Mouse (Mus musculus): ENCODE measurements around the gene Timm22.

The Timm22 gene

GRCm38 (mm10) chr11:76406702-76407583 lies at the start of gene Timm22:
TSS of gene Timm22 (plus strand) at chr11:76406952.
- DNase-seq (ENCODE audit: low read depth, low spot score): peak; percentile 99

GRCm38 (mm10) chr11:76357464-76357863 lies 49.3 kb upstream of the Timm22 start:
- DNase-seq (ENCODE audit: low read depth, low spot score): no peak

GRCm38 (mm10) chr11:76358628-76359320 lies 48.0 kb upstream of the Timm22 start:
- DNase-seq (ENCODE audit: low read depth, low spot score): no peak

GRCm38 (mm10) chr11:76360255-76360654 lies 46.5 kb upstream of the Timm22 start:
- no peak for DNase-seq (ENCODE audit: low read depth, low spot score)

GRCm38 (mm10) chr11:76361422-76361821 lies 45.3 kb upstream of the Timm22 start:
- no peak for DNase-seq (ENCODE audit: low read depth, low spot score)

GRCm38 (mm10) chr11:76363178-76363577 lies 43.6 kb upstream of the Timm22 start:
- DNase-seq (ENCODE audit: low read depth, low spot score): no peak

GRCm38 (mm10) chr11:76363636-76364035 lies 43.1 kb upstream of the Timm22 start:
- no peak for DNase-seq (ENCODE audit: low read depth, low spot score)

GRCm38 (mm10) chr11:76364038-76364437 lies 42.7 kb upstream of the Timm22 start:
- DNase-seq (ENCODE audit: low read depth, low spot score): no peak

GRCm38 (mm10) chr11:76366720-76367119 lies 40.0 kb upstream of the Timm22 start:
- DNase-seq (ENCODE audit: low read depth, low spot score): no peak

GRCm38 (mm10) chr11:76370491-76370890 lies 36.3 kb upstream of the Timm22 start:
- no peak for DNase-seq (ENCODE audit: low read depth, low spot score)

- no peak for DNase-seq (ENCODE audit: low read depth, low spot score)
These were observed 34.6 kb upstream of the Timm22 start for GRCm38 (mm10) chr11:76372120-76372519.

- no peak for DNase-seq (ENCODE audit: low read depth, low spot score)
These were observed 34.2 kb upstream of the Timm22 start for GRCm38 (mm10) chr11:76372534-76372933.

- DNase-seq (ENCODE audit: low read depth, low spot score): peak; percentile 96
These were observed 32.1 kb upstream of the Timm22 start for GRCm38 (mm10) chr11:76374491-76375185.

GRCm38 (mm10) chr11:76376425-76376824 lies 30.3 kb upstream of the Timm22 start:
- no peak for DNase-seq (ENCODE audit: low read depth, low spot score)

GRCm38 (mm10) chr11:76379921-76380544 lies 26.7 kb upstream of the Timm22 start:
- DNase-seq (ENCODE audit: low read depth, low spot score): no peak

GRCm38 (mm10) chr11:76381201-76381885 lies 25.4 kb upstream of the Timm22 start:
- no peak for DNase-seq (ENCODE audit: low read depth, low spot score)

GRCm38 (mm10) chr11:76382711-76383324 lies 23.9 kb upstream of the Timm22 start:
- DNase-seq (ENCODE audit: low read depth, low spot score): no peak

GRCm38 (mm10) chr11:76384307-76384706 lies 22.4 kb upstream of the Timm22 start:
- DNase-seq (ENCODE audit: low read depth, low spot score): no peak

- DNase-seq (ENCODE audit: low read depth, low spot score): no peak
These were observed 21.7 kb upstream of the Timm22 start for GRCm38 (mm10) chr11:76385017-76385416.

GRCm38 (mm10) chr11:76385746-76386145 lies 21.0 kb upstream of the Timm22 start:
- no peak for DNase-seq (ENCODE audit: low read depth, low spot score)

GRCm38 (mm10) chr11:76387097-76387496 lies 19.7 kb upstream of the Timm22 start:
- DNase-seq (ENCODE audit: low read depth, low spot score): no peak
